Mouse (Mus musculus) urinary bladder, adult 2 months (tissue): Measurements from ENCODE around the gene Adh7. TPM values are rescaled to one million over a fixed set of nuclear protein-coding genes. Genes with fewer than 3 reads are reported as not detected.

Experiments used
- DNase-seq: peaks from one replicate; pipeline ENCODE4 v3.0.0; 2022; ENCODE audit warnings: low spot score
- polyA plus RNA-seq: library from polyadenylated mRNA; depleted of rRNA; stranded (reverse); fragments of >200 nt; gene quantifications from 2 replicates; pipeline ENCODE4 v1.2.3, GENCODE M21; 2012

Adh7 gene
- polyA plus RNA-seq, 1 experiment, result 28.9 TPM

- DNase-seq, result no peak
Observed at GRCm38 (mm10) chr3:138224363-138224954, 6.9 kb downstream of the Adh7 start.

DNA sequence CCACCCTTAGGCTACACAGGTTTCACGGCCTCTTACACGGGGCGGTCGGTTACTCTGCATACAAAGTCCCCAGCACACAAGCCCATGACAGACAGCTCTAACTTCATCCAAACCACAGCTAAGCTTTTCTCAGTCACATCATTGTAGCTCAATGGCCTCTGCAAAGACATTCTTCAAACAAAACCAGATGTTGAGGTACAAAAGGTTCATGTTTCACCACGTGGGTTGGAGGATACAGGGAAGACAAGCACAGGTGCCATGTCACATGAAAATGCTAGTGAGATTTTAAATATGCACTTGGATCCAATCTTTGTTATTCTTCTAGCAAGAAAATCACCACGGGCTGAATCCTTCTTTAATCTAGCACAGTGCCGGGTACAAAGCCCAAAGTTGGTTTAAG lies 7.8 kb downstream of the Adh7 start:
- DNase-seq, result no peak

- DNase-seq, result no peak
Observed at GRCm38 (mm10) chr3:138225853-138226252, 8.3 kb downstream of the Adh7 start.

GRCm38 (mm10) chr3:138226476-138226875 lies 8.9 kb downstream of the Adh7 start:
- DNase-seq, result no peak

GRCm38 (mm10) chr3:138227082-138227481 lies 9.5 kb downstream of the Adh7 start:
- DNase-seq, result no peak

DNA sequence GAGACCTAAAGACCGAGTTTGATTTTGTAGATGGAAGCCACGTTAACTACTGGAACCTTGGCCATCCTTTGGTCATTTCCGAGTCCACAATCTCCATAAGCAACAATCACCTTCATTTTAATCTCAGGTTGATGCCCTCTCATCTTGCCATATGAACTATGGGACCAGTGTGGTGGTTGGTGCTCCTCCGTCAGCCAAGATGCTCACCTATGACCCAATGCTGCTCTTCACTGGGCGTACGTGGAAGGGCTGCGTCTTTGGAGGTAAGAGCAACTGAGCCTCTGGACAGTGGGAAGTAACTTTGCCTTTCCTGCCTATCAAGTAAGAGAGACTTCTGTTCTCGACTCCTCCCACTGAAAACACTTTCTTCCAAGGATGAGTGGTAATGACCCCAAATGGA lies 10.2 kb downstream of the Adh7 start:
- no peak for DNase-seq

DNA sequence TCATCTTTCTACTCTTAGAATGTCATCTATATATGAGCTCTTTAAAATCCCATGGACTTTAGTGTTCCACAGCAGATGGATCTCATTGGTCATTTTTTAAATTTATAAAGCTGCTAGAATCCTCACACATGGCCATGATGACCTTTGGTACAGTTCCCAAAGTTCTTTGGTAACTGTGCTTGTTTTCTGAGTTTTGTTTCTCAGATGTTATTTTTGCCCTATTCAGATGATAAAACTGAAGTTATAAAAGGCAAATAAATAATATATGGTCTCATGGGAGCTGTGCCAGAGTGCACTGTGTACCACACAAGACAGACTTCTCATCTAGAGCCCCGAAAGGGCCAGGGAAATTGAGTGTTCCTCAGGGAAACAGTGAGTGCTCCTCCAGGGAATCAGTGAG lies 11.9 kb downstream of the Adh7 start:
- DNase-seq, result no peak

DNA sequence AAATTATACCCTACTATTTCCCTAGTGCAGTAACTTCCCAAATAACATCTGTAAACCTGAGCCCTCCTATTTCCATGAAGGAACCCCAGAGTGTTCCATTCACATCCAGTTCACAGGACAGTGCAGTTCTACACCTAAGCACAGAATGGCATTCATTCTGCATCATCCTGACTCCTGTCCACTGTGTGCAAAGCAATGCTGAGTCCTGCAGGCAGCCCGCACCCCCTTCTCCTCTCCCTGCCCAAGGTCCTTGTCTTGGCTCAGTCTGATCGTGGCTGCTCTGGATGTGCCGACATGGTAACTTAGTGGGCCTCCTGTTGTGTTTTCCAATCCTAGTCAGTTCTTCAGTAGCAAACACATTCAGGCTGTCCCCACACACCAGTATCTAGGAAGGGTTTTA lies 12.7 kb downstream of the Adh7 start:
- no peak for DNase-seq

DNA sequence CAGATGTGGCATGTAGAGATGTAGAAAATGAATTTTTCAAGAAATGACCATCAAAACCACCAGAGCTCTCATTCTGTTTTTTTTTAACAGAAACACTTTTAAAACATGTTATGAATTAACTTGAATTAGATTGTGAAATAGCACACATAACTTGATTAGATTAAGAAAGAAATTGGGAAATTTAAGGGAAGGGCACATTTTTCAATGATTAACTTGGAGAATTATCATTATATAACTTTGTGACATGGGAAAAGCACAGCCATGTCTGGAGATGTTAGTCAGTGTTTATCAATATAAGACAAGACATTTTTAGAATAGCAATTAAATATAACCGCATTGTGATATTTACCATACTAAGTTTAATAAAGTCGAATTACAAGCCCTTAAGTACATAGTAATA lies 14.0 kb downstream of the Adh7 start:
- DNase-seq, result no peak

GRCm38 (mm10) chr3:138236546-138237163 lies 19.1 kb downstream of the Adh7 start:
- no peak for DNase-seq

DNA sequence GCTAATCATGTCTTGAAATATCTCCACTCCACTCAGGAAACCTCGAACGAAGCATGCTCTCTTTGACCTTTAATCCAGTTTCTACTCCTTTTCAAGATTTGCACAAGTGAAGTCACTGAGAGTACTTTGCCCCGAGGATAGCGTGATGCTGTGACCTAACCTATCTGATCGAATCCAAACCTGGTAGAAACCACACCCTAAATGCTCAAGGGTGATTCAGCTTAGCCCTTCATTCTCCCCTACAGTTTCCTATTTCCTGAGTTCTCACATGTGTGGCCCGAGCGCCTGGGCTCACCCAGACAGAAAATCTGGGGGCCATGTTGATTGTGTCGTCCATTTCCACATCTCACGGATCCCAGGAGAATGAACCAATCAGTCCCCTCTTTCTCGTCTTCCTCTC lies 20.5 kb downstream of the Adh7 start:
- no peak for DNase-seq

GRCm38 (mm10) chr3:138239461-138239860 lies 21.9 kb downstream of the Adh7 start:
- DNase-seq, result no peak

GRCm38 (mm10) chr3:138240411-138240810 lies 22.9 kb downstream of the Adh7 start:
- DNase-seq, result no peak

DNA sequence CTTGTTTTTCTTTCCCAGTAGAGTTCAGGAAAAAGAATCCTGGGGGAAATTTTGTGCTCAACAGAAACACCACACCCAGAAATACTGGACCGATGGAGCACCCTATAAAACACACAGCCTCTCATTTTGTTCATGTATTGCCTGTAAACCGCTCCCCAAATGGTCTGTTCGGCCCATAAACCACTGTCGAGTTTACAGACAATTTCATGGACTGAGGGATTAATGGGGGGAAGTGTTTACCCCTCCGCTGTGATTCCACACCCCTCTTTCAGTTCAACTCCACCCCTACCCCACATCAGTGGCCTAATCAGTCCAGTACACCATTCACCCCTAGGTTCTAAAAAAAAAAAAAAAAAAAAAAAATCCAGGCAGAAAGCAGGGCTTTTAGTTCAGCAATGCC lies 23.4 kb downstream of the Adh7 start:
- DNase-seq, result no peak

- DNase-seq, result no peak
Observed at GRCm38 (mm10) chr3:138241371-138241770, 23.8 kb downstream of the Adh7 start.

DNA sequence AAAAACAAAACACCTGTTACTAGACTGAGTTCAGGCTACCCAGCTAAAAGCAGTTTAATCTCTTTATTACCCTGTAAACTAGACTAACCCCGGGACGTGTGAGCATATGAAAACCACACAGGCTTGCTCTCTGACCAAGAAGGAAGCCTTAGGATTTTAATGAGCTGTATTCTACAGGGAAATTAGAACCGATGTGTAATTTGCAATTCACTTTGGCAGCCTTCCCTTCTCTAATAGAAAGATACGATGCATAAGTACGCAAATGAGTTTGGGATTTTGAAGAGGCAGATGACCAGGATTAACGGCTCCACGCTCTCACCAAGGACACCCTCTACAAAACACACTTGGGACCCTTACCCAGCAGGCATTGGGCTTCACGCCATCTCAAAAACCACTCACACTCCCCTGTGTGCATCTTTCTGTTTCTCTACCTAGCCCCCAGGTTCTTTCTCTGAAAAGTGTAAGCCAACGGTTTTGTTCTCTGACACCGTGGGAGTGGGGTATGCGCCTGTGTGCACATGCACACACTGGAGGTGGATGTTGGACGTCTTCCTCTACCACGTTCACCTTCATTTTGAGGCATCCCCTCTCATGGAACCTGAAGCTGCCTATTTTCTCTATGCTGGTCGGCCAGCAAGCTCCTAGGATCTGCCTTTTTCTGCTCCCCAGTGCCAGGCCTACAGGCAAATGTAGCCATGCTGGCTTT lies 24.6 kb downstream of the Adh7 start:
- DNase-seq, result no peak

- DNase-seq, result no peak
Observed at GRCm38 (mm10) chr3:138242933-138243332, 25.4 kb downstream of the Adh7 start.

DNA sequence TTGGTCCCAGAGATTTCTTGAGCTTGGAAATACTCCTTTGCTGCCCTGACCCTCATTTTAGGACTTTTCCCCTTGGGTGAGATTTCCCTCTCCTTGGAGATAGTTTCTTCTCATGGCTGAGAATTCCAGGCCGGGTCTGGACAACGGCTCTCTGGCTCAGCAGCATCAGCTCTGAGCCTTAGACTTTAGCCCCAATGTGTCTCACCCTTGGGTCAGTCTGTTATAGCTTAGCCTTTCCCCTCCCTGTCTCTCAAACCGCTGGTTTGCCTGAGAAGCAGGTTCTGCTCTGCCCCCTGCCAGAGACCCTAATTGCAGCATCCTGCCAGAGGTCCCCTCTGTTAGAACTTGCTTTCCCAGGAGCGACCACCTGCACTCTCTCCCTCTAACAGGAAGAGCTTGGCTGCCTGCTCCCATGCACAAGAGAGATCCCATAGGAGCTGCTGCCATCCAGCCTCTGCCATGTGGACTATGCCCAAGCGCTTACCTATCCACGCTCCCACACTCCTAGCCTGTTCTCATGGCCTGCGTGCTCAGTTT lies 26.8 kb downstream of the Adh7 start:
- DNase-seq, result no peak

GRCm38 (mm10) chr3:138246511-138247020 lies 29.0 kb downstream of the Adh7 start:
- DNase-seq, result no peak

DNA sequence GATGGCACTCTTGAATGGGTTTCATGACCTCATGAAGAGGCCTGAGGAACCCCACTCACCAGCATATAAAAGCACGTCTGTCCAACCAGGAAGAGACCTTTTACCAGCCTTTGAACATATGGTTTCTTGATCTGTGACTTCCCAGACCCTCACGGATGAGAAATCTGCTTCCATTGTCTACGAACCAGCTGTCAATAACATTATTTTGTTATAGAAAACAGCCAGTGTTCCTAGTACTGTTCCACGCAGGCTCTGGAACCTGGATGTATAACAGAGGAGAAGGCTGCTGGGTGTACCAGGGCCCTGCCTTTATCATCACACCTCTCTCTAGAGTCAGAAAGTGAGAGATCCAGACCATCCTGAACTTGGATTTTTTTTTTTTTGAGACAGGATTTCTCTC lies 29.7 kb downstream of the Adh7 start:
- no peak for DNase-seq

- no peak for DNase-seq
Observed at GRCm38 (mm10) chr3:138248011-138248410, 30.5 kb downstream of the Adh7 start.

- no peak for DNase-seq
Observed at GRCm38 (mm10) chr3:138248746-138249145, 31.2 kb downstream of the Adh7 start.

- no peak for DNase-seq
Observed at GRCm38 (mm10) chr3:138251156-138251555, 33.6 kb downstream of the Adh7 start.
